Mouse (Mus musculus): ENCODE measurements around the gene Npy5r. TPM values are rescaled to one million over a fixed set of nuclear protein-coding genes. Genes with fewer than 3 reads are reported as not detected.

Gene Npy5r
- polyA plus RNA-seq (2015; fragmentation: Nextera tagmentation; extraction: Ambion mirVana) = 0.19 and 0.39 TPM in 2 replicates

DNA sequence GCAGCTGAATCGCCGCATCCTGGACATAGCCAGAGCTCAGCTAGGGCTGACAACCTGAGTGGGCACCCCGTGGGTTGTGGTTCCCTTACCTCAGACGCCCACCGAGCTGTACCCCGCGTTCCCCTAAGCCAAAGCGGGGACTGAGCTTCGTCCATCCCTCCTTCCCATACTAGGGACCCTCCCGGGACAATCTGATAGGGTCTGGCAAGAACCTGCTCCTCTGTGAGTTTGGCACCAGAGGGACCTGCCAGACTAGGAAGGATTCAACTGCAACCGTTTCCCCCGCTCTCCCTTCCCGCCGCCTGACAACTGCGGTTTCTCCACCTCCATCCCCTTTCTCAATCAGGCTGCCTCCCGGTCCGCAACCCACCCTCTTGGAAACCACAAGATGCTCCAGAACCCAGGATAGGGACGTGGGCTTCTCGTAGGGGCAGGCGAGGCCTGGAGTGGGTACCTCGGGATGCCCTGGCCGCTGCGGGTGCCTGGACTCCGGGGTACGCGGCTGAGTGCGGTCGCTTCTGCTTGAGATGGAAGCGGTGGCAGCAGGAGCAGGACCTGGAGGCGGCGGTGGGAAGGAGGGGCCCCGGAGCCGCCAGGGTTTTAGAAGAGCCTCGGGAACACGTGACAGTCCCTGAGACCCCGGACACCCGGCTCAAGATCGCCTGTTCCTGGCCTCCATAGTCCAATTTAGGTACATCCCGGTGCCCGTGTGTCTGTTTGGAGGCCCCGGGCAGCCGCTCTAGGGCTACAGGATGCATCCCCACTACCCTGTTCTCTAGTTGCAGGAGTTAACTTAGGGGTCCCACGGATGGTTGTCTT, at the start of gene Npy5r:
Gene Npy5r (minus strand): TSS at position 618 of the 819 bp plus-strand sequence.

DNA sequence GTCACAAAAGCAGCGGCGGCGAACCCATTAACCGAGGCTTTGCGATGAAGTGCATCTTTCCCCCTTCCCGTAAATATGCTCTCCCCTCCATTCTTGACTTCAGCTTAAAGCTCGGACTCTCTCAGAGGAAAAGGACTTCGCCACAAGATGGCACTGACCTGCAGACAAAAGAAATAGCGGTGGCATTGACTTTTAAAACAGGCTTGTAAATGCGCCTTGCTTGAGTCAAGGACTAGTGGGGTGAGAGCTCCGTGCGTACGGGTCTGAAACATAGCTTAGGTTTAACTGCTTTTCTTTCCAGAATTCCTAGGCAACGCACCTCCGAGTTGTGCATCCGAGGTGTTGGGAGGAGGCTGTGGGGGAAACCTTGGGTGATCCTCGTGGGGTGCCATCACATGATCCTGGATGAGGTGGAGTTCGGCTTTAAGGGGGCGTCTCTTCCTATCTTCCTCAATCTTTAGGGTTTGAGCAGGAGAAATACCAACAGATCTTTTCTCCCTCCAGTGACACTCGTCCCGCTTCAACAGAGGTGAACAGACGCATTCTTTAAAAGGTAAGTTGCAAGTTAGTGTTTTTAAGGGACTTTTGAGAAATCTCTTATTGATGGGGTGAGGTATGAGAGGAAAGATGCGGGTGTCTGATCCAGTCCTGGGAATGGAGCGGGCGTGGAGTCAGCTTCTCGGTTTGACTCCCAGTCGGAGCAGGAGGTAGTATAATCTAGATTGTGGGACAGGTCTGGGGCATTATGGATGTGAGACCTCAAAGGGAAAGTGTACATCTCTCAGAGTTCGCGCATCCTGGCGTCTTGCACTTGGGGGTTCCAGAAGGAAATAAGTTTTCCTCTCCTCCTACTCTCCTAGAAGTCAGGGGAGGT, 9.3 kb upstream of the Npy5r start, which contains the start of gene Npy1r:
Gene Npy1r (plus strand): TSS at position 223 of the 874 bp plus-strand sequence.

Other genes starting within 250 kb of the Npy5r start
- 6.8 and 9.3 TPM in 2 replicates for gene Tma16, start 201.6 kb downstream of the Npy5r start, polyA plus RNA-seq (2015; fragmentation: Nextera tagmentation; extraction: Ambion mirVana)
- not detected in 2 replicates for gene Tktl2, start 176.4 kb downstream of the Npy5r start, polyA plus RNA-seq (2015; fragmentation: Nextera tagmentation; extraction: Ambion mirVana)
- 0.99 and 1.1 TPM in 2 replicates for gene Npy1r, start 9.1 kb upstream of the Npy5r start, polyA plus RNA-seq (2015; fragmentation: Nextera tagmentation; extraction: Ambion mirVana)
- gene Naf1, start 172.1 kb upstream of the Npy5r start, polyA plus RNA-seq (2015; fragmentation: Nextera tagmentation; extraction: Ambion mirVana) = 2.5 and 3.5 TPM in 2 replicates

Data from adrenal gland, postnatal 0 days (tissue).